Mouse (Mus musculus): ENCODE results near the gene G0s2. TPM values are rescaled to one million over a fixed set of nuclear protein-coding genes. Genes with fewer than 3 reads are reported as not detected.

Gene G0s2
- polyA plus RNA-seq, 1 experiment from 2014 or later = 5.1 TPM

- Histone ChIP-seq H3K9ac (replicated peaks) (no peak overlapping the region), H3K36me3 (no peaks in the 10 kb centered on the region), H3K4me2 (replicated peaks) (no peak overlapping the region), H3K9me3 (no peaks in the 10 kb centered on the region), H3K4me3 (no peak overlapping the region), H3K27ac (replicated peaks) (no peak overlapping the region), H3K27me3 (no peaks in the 10 kb centered on the region), H3K4me1 (no peaks in the 10 kb centered on the region)
- no peak for ATAC-seq (replicated peaks)
- WGBS = 92% methylated on average over 4 of the region's 4 CpGs
Observed at GRCm38 (mm10) chr1:193226114-193226513, 46.9 kb downstream of the G0s2 start.

DNA sequence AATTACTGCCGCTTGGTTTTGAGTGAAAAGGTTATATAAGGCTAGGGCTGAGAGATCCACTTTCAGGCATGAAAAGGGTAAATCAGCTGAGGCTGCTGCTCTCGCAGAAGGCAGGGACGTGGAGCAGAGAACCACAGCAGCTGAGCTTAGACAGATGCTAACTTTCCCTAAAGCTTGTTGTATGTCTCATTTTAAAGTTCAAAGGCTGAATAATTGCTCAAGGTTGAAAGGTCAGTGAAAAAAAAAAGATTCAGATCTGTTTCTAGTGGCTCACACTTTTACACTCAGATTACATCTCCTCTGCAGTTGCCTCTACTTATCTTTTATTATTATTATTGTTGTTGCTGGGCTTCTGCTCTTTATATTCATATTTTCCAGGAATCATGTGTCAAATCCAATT is 47.5 kb downstream of the G0s2 start:
- Histone ChIP-seq H3K36me3 (no peaks in the 10 kb centered on the region), H3K4me1 (no peaks in the 10 kb centered on the region), H3K4me3 (no peak overlapping the region), H3K4me2 (replicated peaks) (no peak overlapping the region), H3K9ac (replicated peaks) (no peak overlapping the region), H3K27me3 (no peaks in the 10 kb centered on the region), H3K9me3 (no peaks in the 10 kb centered on the region), H3K27ac (replicated peaks) (no peak overlapping the region)
- ATAC-seq (replicated peaks) = no peak
- 9% methylated on average over 3 of the region's 3 CpGs for WGBS

Other genes with a start within 250 kb of the G0s2 start
- gene Syt14, start 237.4 kb downstream of the G0s2 start, polyA plus RNA-seq (2015; fragmentation: Nextera tagmentation; extraction: Ambion mirVana) = 8.5 and 8.7 TPM in 2 replicates
- gene Diexf, start 142.9 kb downstream of the G0s2 start, polyA plus RNA-seq (2015; fragmentation: Nextera tagmentation; extraction: Ambion mirVana) = 11.2 and 11.5 TPM in 2 replicates
- 0.52 and 0.79 TPM in 2 replicates for gene Irf6, start 120.1 kb downstream of the G0s2 start, polyA plus RNA-seq (2015; fragmentation: Nextera tagmentation; extraction: Ambion mirVana)
- 14.2 and 15.7 TPM in 2 replicates for gene A130010J15Rik, start 105.2 kb downstream of the G0s2 start, polyA plus RNA-seq (2015; fragmentation: Nextera tagmentation; extraction: Ambion mirVana)
- 1.3 TPM in 2 replicates for gene Traf3ip3, start 71.5 kb downstream of the G0s2 start, polyA plus RNA-seq (2015; fragmentation: Nextera tagmentation; extraction: Ambion mirVana)
- gene Lamb3, start 65.5 kb downstream of the G0s2 start, polyA plus RNA-seq (2015; fragmentation: Nextera tagmentation; extraction: Ambion mirVana) = 0.41 and 0.62 TPM in 2 replicates
- 0.66 and 0.67 TPM in 2 replicates for gene Hsd11b1, start 9.1 kb downstream of the G0s2 start, polyA plus RNA-seq (2015; fragmentation: Nextera tagmentation; extraction: Ambion mirVana)
- gene Camk1g, start 97.1 kb upstream of the G0s2 start, polyA plus RNA-seq (2015; fragmentation: Nextera tagmentation; extraction: Ambion mirVana) = 43.6 and 44.8 TPM in 2 replicates